Mouse (Mus musculus) embryonic fibroblast, embryonic 13.5 days (primary cell): ENCODE results near the gene Endov. TPM values are rescaled to one million over a fixed set of nuclear protein-coding genes. Genes with fewer than 3 reads are reported as not detected.

ENCODE experiments used
- H3K27ac ChIP-seq: 2 replicates; pipeline ENCODE4 v1.5.1; 2012; ENCODE audit warnings: low read length, control low read depth, inconsistent platforms; ENCODE audit not compliant: insufficient read depth
- H3K4me1 ChIP-seq: 2 replicates; pipeline ENCODE4 v1.6.1; 2011; ENCODE audit warnings: low read length; ENCODE audit not compliant: control insufficient read depth, insufficient read depth
- H3K4me3 ChIP-seq: 2 replicates; pipeline ENCODE4 v1.5.1; 2011; ENCODE audit warnings: mild to moderate bottlenecking, control low read depth, low read length; ENCODE audit not compliant: insufficient read depth
- CTCF ChIP-seq: IDR thresholded peaks from 2 replicates; pipeline ENCODE4 v1.5.1; 2011; ENCODE audit warnings: mild to moderate bottlenecking, control low read depth, low read length, moderate library complexity, borderline replicate concordance; ENCODE audit not compliant: insufficient read depth
- POLR2A ChIP-seq: IDR thresholded peaks from 2 replicates; pipeline ENCODE4 v1.6.1; 2011; ENCODE audit warnings: low read depth, mild to moderate bottlenecking, control low read depth, low read length, moderate library complexity
- polyA plus RNA-seq: library from polyadenylated mRNA; stranded (reverse); fragments of >200 nt; gene quantifications from 2 replicates; pipeline ENCODE4 v1.2.4, GENCODE M21; 2011; ENCODE audit warnings: low read depth; ENCODE audit not compliant: missing spikeins, insufficient read length

The Endov gene
- polyA plus RNA-seq, 1 experiment: 15.2 TPM

DNA sequence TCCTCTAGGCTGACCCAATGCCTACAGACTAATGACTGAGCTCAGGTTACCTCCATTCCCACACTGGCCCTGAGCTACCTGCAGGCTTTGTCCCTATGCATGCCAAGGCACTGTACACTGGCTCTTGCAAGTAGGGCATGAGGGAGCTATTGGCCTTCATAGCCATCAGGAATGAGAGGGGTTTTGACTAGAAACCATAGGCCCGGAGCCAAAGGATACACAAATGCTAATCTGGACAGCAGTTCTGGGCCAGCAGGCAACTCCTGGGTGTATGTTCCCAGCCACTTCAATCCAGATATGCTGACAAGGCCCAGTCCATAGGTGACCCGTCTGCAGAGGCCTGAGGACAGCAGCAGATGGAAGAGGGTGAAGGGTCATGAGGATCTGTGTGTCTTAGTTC is 8.9 kb downstream of the Endov start:
- H3K4me1 ChIP-seq: no peaks in the 10 kb centered on the region
- no peak for TF ChIP-seq POLR2A
- no peak for TF ChIP-seq CTCF
- no peak overlapping the region for H3K4me3 ChIP-seq

DNA sequence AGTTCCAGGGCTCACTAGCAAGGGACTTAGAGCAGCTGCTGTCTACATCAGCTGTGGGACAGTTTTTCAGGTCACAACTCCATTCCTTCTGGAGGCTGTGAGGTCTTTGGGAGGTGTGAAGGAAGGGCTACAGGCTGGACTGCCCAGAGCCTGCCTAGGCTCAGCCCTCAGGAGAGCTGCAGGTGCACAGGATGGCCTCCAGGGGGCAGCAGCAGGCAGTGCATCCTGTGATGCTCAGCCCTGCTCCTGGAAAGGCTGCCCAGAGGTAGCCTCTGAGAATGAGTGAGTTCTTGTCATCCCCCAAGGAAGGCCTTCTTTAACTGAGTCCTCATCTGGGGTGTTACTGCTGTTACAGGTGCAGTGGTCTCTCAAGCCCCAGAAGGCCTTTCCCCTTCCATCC is 12.5 kb downstream of the Endov start:
- Histone ChIP-seq H3K4me1 (no peaks in the 10 kb centered on the region), H3K4me3 (no peak overlapping the region), H3K27ac (no peak overlapping the region)
- TF ChIP-seq POLR2A (no peak), CTCF (peak; percentile 99)

More for the DNA sequence above, 8.9 kb downstream of the Endov start:
- no peak overlapping the region for H3K27ac ChIP-seq

- TF ChIP-seq POLR2A (no peak), CTCF (no peak)
- Histone ChIP-seq H3K4me1 (no peaks in the 10 kb centered on the region), H3K27ac (no peak overlapping the region), H3K4me3 (no peak overlapping the region)
These were observed 15.2 kb downstream of the Endov start for GRCm38 (mm10) chr11:119506386-119506785.

DNA sequence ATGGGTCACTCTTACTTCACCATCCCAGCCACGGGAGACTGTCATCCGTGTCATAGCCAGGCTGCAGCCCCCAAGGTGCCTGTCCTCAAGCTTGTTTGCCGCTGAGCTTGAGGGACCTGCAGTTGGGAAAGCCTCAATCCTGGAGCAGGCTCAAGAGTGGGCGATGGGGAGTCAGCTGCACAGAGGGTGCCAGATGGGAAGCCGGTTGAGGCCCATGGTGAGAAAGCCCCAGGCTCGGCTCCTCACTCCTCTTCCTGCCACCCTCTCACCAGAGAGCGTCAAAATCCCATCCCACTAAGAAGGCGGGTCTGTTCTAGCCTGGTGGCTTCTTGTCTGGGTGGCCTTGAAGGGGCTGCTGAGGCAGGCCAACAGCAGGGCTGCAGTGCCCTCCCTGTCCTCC is 16.6 kb downstream of the Endov start:
- Histone ChIP-seq H3K4me3 (no peak overlapping the region), H3K4me1 (no peaks in the 10 kb centered on the region), H3K27ac (no peak overlapping the region)
- TF ChIP-seq POLR2A (no peak), CTCF (no peak)

DNA sequence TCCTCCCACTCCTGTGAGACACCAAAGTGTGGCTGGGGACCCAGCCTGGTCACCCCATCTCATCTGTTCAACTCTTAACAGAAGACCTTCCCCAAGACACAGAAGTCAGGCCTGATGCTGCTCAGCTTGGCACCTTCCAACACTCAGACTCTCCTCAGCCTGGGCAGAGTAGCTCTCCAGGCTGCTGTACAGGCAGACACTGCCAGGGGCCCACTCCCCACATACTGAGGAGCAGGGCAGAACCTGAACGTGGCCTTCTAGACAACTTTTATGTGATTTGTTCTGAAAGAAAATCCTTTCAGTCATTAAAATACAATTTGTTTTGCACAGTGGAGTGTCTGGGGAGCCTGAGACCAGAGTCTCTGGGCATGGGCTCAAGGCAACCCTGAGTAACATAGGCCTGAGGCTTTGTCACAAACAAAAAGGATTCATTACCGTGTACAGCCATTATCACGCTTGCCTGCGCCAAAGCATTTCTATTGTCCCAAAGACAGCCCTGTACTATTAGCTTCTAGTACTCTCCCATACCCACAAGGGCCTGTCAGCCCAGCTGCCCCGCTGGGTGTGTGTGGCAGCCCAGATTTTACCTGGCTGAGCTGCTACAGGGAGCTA is 18.1 kb downstream of the Endov start:
- TF ChIP-seq POLR2A: no peak
- TF ChIP-seq CTCF: no peak
- Histone ChIP-seq H3K27ac (no peak overlapping the region), H3K4me1 (no peaks in the 10 kb centered on the region), H3K4me3 (no peak overlapping the region)

DNA sequence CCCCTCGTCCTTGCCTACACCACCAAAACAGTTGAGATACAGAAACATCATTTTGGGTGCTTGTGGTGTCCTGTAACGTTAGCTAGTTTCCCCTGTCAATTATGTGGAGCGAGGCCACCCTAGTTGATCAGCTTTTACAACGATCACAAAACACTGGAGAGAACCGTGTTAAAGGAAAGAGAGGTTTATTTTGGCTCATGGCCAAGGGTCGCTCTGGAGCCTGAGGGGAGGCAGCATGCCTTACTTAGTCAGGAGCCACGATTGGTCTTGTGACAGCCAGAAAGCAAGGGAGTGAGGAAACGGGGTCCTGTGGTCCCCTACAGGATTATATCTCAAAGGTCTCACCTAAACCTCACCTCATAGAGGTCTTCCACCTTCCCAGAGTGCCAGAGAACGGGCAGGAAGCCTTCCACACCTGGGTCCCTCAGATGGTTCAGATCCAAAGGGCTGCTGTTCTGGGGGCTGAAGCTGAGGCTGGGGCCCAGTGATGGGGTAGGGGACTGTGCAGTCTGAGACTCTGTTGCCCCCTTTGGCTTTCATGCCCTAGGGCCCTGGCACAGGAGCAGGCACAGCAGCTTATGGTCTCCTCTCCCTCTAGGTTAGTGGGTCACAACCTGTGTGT is 22.0 kb downstream of the Endov start:
- TF ChIP-seq CTCF (no peak), POLR2A (no peak)
- H3K27ac ChIP-seq: no peak overlapping the region

GRCm38 (mm10) chr11:119514108-119514860 is 23.1 kb downstream of the Endov start:
- Histone ChIP-seq H3K4me1 (no peaks in the 10 kb centered on the region), H3K4me3 (no peak overlapping the region), H3K27ac (no peak overlapping the region)
- TF ChIP-seq POLR2A (no peak), CTCF (no peak)

More for the DNA sequence above, 22.0 kb downstream of the Endov start:
- no peak overlapping the region for H3K4me3 ChIP-seq
- no peaks in the 10 kb centered on the region for H3K4me1 ChIP-seq

DNA sequence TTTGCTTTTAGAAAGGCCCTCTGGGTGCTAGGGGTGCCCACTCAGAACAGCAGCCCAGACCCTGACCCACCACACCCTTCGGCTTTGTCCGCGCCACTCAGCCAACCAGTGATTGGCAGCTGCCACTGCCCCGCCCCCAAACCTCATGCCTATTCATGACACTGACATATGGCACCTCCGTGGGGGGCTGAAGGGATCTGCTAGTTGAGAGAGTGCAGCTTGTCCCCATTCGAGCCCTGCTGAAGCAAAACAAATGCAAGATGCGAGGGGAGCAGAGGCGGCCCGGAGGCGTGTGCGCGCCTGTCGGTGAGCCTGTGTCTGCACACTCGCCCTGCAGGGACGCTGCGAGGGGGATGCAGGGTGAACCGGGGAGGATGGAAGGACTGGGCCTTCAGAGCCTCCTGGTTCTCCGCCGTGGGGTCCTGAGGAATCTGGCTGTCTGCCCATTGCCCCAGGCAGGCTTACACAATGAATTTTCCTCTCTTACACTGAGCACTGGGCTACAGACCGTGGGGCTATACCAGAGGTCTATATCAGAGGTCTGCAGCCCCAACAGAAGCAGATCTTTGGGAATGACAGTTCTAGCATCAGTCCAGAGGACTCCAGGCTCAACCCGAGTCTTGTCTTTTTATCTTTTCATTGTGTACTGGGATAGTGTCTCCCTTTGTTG is 24.0 kb downstream of the Endov start:
- no peaks in the 10 kb centered on the region for H3K4me1 ChIP-seq
- no peak overlapping the region for H3K27ac ChIP-seq

DNA sequence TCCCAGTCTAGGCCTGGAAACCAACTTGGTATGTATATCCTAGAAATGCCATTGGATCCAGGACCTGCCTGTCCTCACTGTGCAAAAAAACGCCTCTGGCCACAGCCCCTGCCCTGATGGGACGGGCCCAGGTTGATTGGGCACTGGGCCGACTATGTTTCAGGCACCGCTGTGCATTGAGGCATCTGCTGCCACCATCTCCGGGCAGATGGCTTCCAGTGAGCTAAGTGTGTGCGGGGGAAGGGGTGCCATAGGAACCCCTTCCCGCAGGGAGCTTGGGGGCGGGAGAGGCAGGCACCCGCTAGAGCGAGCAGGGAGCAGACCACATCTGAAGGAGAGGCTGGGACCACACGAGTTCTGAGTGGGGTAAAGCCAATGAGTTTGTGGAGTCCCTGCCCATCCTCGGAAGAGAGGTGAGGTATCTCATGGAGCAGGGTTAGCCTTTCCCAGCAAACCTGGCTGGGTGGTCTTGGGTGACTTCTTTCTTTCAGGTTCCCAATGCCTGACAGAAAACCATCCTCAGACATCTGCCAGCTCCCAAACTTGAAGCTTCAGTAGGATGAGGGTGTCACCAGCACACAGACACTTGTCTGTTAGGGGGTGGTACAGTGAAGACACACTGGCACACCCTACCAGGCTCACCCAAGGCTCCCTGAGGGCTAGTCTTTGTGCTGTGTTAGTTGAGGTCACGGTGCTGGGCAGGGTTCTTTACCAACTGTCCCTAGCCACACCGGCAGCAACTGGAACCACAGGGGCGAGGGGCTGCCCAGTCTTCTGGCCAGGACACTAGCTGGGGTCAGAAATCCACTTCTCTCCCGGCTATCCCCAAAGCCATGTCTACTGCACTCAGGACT is 24.9 kb downstream of the Endov start:
- H3K4me3 ChIP-seq: no peak overlapping the region
- H3K4me1 ChIP-seq: no peaks in the 10 kb centered on the region
- TF ChIP-seq POLR2A (no peak), CTCF (no peak)
- no peak overlapping the region for H3K27ac ChIP-seq

More for the DNA sequence above, 24.0 kb downstream of the Endov start:
- no peak overlapping the region for H3K4me3 ChIP-seq
- TF ChIP-seq POLR2A (no peak), CTCF (peak; percentile 9; the same call in 1 of the 2 replicates)
